Mouse (Mus musculus) lung, postnatal 4 days (tissue): ENCODE data around the gene Tmem221.

ENCODE experiments used
- DNase-seq, 2 experiments: peaks; one replicate each; pipeline ENCODE4 v3.0.0; 2021

Gene Tmem221

DNA sequence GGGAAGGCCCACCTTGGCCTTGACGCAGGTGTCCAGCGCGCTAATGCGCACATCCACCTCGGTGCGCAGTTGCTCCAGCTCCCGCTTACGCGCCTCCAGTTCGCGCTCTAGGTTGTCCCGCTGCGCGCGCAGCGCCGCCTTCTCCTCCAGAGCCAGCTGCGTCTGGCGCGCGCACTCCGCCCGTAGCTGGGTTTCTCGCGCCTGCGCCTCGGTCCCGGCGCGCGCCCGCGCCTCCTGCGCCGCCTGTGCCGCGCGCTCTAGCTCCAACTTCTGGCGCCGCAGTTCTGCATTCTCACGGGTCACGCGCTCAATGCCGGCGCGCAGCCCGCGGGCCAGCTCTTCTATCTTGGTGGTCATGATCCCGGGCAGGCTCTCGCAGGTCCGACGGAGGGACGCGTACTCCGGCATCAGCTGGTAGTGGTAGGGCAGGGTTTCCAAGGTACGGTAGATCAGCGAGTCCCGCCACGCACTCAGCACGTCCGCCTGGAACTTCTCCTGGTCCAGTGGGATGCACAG, 51.0 kb downstream of the Tmem221 start:
- peak; percentile 73 to 90 for DNase-seq

DNA sequence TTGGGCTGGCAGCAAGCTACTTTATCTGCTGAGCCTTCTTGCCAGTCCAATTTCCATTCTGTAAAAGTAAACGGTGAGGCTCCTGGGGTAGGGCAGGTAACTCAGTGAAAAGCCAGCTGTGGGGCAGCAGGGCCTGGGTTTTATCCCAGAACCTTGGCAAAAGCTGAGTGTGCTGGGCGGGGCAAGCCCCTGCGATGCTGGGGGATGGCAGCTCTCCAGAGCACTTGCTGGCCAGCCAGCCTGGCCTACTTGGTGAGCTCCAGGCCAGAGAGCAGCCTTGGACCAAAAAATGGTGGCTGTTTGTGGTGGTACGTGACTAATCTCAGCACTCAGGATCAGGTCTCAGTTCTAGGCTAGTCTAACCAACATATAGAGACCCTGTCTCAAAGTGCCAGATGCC, 52.7 kb downstream of the Tmem221 start:
- peak in 1 of 2 experiments; percentile 18 for DNase-seq

DNA sequence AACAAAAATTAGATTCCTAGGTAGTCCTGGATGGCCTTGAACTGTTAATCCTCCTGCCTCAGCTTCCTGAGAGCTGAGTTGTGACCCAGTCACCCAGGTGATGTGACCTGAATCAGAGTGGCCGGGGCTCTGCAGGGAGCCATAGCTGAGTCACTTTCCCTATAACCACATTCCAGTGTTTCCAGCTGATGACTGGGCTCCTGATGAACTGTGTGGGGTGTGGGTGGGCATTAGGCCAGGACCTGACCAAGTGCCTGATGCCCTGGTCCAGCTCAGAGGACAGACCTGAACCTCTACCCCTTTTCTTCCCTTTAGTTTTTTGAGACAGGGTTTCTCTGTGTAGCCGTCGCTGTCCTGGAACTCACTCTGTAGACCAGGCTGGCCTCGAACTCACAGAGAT, 53.3 kb downstream of the Tmem221 start:
- peak in 1 of 2 experiments; percentile 22 for DNase-seq

DNA sequence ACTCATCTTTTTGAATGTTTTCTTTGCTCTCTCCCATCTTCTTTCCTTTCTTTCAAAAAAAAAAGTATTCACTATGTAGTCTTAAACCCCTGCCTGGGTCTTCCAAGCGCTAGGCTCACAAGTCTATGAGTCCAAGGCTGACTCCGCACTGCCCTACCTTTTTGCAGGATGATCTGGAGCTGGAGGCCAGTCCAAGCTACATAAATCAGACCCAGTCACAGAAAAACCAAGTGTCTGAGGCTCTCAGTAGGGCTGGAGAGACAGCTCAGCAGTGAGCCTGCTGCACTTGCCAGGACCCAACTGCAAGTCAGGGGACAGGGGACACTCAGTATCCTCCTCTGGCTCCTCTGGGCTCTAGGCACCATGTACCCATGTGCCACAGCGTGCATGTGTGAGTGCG, 54.3 kb downstream of the Tmem221 start:
- no peak for DNase-seq
